Mouse (Mus musculus): ENCODE measurements around the gene Hk3.

The Hk3 gene

GRCm38 (mm10) chr13:55004646-55005045 is 16.5 kb downstream of the Hk3 start:
- no peak for DNase-seq (ENCODE audit: low read depth in 2 of 2, low spot score in 2 of 2)

- no peak for DNase-seq (ENCODE audit: low read depth in 2 of 2, low spot score in 2 of 2)
Measured at GRCm38 (mm10) chr13:55002090-55002489, 19.1 kb downstream of the Hk3 start.

DNA sequence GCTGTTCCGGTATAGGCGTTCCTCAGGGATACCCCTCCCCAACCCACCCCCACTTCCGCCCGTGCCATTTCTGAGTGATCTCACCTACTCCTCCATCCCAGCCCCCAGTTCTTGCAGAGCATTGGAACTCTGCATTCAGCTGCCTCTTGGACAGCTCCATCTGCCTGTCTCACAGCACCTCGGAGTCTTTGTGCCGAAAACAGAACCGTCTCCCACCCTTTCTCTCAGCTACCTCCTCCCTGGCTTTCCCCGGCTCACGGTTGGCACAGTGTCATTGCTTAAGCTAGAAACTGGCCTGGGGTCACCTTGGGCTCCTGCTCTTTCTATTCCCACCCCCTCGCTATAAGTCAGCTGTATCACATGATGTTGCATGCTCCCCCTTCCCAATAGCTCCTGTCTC is 20.8 kb downstream of the Hk3 start:
- DNase-seq (ENCODE audit: low read depth in 2 of 2, low spot score in 2 of 2) = no peak

DNA sequence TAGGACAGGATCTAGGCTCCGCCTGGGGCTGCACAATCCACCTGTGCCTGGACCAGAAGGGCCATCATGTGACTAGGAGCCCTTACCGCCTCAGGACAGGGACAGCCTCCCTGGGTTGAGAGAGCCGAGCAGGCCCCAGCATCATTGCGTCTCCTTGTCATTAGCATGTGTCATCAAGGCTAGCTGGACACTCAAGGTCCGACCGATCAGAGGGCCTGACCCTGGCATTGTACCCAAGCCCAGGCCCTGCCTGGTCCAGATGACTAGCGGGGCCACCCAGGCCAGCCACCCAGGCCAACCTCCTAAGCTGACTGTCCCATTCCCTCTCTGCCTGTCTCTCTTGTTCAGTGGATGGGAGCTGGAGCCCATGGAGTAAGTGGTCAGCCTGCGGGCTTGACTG is 23.6 kb downstream of the Hk3 start:
- DNase-seq (ENCODE audit: low read depth in 2 of 2, low spot score in 2 of 2) = no peak

DNA sequence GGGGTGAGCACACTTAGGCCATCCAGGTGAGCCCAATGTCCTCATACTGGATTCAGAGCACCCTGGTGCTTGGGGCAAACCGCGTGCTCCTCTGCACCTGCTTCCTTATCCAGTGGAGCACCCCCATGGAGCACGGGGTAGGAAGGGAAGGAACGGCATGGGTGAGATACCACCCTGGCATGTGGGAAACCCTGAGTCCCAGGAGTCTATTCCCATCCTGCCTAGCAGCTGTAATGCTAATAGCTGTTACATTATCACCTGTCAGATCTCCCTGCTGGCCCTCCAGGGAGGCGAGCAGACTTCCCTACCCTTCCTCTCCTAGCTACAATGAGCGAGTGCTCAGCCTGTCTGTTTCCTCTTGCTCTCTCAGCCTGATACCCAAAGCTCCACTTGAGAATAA is 26.0 kb downstream of the Hk3 start:
- no peak for DNase-seq (ENCODE audit: low read depth in 2 of 2, low spot score in 2 of 2)

DNA sequence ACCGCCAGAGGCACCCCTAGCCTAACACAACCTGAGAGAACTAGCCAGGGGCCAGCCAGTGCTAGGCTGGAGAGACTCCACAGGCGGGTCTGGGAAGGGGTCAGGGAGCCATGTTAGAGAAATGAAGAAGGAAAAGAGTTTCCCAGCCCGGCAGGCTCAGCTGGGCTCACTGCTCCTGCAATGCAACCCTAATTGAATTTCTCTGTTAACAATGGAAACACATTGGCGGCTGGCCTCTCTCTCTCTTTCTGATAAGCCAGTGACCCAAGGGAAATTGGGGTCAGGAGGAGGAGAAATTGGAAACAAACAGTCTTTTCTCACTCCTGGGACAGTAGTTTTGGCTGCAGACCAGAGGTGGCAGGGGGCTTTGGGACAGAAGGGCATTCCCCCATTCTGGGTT is 26.6 kb downstream of the Hk3 start:
- DNase-seq (ENCODE audit: low read depth in 2 of 2, low spot score in 2 of 2) = no peak

DNA sequence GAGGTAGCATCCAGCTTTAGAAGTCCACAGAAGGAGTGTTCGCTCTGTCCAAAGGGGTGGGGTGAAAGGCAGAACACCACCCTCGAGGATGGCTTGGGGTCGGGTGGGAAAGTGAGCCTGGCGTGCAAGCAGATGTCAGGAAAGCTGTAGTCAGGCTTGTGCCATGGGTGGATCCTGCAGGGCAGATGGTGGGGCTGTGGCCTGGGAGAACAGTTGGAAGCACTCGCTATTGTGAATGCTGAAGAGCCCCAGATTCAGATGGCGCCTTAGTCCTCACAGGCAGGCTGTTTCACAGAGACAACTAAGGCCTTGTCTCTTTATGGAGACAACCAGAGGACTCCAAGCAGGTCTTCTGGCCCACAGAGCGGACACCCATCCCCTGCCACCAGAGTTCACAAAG is 29.0 kb downstream of the Hk3 start:
- no peak for DNase-seq (ENCODE audit: low read depth in 2 of 2, low spot score in 2 of 2)

DNA sequence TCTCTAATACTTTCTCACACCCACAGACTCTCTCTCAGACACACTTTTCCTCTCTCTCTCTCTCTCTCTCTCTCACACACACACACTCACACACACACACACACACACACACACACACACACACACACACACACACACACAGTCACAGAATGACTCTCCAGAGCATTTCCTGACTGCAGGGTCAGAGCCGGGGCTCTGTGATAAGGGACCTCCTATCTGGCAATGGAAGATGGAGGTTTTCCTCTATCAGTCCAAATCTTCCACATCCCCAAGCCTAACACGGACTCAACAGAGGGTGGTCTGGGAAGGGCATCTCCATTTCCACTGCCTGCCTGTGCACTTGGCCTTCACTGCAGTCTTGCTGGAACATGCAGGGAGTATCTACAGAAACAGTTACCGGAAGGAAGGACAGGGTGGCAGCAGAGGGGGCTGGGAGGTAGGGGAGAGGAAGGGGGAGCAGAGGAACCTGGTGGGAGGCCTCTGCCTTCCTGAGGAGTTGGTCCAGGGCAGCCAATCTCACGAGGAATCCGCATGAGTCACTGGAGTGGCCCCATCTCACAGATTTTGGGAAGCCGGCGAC is 32.9 kb downstream of the Hk3 start:
- no peak for DNase-seq (ENCODE audit: low read depth in 2 of 2, low spot score in 2 of 2)

DNA sequence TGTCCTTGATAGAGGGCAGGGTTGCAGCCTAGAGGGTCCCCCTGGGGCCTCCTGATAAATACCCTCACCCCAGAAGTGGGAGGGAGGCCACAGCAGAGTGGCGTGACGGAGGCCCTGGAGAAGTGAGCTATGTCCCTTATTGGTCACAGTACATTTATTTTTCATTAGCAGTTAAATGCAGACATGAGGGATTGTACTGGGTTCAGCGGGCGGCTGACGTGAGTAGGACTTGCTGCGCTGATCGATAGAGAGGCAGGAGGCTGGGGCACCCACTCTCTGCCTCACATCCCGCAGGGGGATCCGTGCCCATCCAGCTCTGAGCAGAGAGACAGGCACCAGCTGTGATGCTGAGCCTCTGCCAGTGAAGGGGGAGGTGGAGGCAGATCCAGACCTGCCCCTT is 33.8 kb downstream of the Hk3 start:
- no peak for DNase-seq (ENCODE audit: low read depth in 2 of 2, low spot score in 2 of 2)

DNA sequence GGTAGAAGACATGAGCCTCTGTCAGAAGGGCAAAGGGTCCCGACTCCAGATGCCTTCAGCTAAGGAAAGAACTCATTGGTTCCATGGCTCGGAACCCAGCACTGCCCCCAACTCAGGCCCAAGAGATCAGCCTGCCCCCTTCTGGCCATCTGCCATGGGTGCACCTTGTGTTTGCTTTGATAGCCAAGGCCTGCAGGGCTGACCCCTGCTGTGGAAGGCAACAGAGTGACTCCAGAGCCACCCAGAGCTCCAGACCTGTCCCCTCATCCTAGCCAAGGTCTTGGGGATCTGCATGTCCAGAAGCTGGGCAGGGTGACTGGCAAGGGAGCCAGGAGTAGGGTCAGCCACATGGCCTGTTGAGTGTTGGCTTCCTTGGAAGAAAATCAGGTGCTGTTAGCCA is 37.6 kb downstream of the Hk3 start:
- no peak for DNase-seq (ENCODE audit: low read depth in 2 of 2, low spot score in 2 of 2)

GRCm38 (mm10) chr13:54983001-54983400 is 38.2 kb downstream of the Hk3 start:
- no peak for DNase-seq (ENCODE audit: low read depth in 2 of 2, low spot score in 2 of 2)

DNA sequence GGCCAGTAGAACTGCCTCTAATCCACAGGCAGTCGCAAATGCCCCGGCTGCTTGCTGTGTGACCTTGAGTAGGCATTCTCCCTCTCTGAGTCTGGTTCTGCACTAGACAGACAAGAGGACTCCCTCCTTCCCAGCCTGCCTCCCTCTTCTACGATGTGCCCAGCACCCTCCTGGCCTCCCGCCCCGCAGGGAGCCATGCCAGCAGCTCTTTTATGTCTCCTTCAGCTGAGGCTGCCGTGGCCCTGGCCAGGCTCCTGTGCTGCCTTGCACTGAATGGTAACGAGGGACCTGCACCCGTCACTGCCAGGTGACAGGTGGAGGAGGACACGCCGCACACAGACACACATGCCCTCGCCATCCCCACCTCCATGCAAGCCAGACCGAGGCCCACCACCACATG is 40.2 kb downstream of the Hk3 start:
- no peak for DNase-seq (ENCODE audit: low read depth in 2 of 2, low spot score in 2 of 2)

DNA sequence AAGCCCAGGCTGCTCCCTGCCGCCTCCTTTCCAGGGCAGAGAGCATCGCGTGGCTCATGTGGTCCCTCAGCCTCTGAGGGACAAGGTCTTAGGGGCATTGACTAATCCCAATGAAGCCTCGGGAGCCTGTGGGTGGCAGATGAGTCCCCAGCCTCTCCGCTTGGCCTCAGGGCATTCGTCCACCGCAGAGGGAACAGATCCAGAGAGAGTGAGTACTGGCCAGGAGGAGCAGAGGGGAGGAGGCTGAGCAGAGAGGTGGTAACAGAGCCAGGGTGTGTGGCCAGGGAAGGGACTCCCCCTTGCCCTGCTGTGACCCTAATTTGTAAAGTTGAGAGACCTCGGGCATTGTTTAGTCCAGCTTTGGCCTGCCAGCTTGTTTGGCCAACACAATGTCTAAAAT is 42.4 kb downstream of the Hk3 start:
- no peak for DNase-seq (ENCODE audit: low read depth in 2 of 2, low spot score in 2 of 2)

DNA sequence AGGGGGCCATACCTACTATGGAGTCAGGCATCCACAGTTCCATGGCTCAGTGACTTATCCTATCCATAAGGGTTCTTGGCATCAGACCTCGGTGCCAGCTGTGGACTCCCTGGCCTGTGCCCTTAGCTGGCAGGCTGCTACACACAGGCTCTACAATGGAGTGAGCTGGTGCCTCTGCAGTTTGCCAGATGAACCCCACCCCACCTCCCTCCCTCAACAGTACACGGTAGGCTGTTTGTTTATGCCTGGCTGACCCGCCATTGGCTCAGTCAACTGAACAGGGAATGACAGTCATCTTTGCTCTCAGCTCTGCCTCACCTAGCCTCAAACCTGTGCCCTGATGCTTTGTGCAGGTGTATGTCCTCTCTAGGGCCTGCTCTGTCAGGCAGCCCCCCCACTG is 45.6 kb downstream of the Hk3 start:
- no peak for DNase-seq (ENCODE audit: low read depth in 2 of 2, low spot score in 2 of 2)

DNA sequence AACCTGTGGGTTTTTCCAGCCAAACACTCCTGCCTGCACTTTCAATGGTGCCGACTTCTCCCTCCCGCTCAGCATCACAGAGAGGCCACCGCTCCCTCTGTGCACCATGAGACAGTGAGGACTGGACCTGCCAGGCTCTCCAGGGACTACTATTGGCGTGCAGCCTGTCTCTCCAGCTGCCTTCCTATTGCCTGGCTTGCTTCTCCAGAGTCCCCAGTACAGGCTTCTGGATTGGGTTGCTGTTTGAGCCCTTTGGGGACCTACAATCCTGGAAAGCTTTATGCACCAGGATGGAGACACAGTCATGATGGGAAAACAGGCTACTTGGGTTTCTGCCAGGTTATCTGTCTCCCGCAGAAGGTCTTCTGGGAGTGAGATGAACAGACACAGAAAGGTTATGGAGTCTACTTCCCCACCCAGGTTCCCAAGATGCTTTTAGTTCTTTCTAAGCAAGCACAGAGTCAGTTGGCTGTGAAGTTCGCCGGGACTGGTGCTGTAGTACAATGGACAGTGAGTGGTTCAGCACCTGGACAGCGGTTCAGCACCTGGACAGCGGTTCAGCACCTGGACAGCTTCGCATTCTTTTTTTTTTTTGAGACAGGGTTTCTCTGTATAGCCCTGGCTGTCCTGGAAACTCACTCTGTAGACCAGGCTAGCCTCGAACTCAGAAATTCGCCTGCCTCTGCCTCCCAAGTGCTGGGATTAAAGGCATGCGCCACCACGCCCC is 50.5 kb downstream of the Hk3 start:
- DNase-seq (ENCODE audit: low read depth in 2 of 2, low spot score in 2 of 2) = no peak

- no peak for DNase-seq (ENCODE audit: low read depth in 2 of 2, low spot score in 2 of 2)
Measured at GRCm38 (mm10) chr13:54969513-54969912, 51.7 kb downstream of the Hk3 start.

GRCm38 (mm10) chr13:54968636-54969035 is 52.5 kb downstream of the Hk3 start:
- DNase-seq (ENCODE audit: low read depth in 2 of 2, low spot score in 2 of 2) = no peak

GRCm38 (mm10) chr13:54967501-54967900 is 53.7 kb downstream of the Hk3 start:
- DNase-seq (ENCODE audit: low read depth in 2 of 2, low spot score in 2 of 2) = no peak

GRCm38 (mm10) chr13:54965256-54965655 is 55.9 kb downstream of the Hk3 start:
- no peak for DNase-seq (ENCODE audit: low read depth in 2 of 2, low spot score in 2 of 2)

DNA sequence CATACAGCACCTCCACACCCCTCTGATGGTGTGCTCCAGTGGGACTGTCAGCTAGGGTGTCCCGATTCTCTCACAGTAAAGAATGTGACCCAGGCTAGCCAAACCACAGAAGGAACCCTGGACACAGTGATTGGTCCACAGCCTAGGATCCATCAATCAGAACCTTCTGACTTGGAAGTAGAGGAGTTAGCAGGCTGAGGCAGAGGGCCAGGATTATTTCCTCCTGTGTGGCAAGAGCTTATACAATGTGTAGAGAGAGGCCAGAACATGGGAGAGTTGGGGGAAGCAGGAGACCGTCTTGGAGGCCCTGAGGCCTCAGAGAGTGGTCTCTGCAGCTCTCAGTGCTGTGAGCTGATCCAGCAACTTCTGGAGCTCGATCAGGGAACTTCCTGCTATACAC is 60.7 kb downstream of the Hk3 start:
- no peak for DNase-seq (ENCODE audit: low read depth in 2 of 2, low spot score in 2 of 2)

DNA sequence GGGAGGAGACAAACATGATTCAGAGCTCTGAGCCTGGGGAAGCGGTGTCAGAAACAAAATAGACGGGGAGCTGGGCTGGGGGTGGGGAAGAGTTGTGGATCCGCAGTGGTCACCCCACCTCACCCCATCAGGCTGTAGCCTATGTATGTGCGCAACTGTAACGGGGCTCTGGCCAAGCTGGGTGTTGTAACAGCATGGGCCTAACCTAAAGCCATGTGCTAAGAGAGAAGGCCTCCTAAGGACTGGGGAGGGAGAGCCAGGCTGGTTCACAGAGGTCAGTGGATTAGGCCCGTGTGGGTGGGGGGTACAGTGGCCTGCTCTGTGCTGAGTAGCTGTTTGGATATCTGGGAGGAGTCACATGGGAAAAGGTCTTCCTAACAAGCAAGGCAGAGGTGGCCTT is 61.3 kb downstream of the Hk3 start:
- no peak for DNase-seq (ENCODE audit: low read depth in 2 of 2, low spot score in 2 of 2)

DNA sequence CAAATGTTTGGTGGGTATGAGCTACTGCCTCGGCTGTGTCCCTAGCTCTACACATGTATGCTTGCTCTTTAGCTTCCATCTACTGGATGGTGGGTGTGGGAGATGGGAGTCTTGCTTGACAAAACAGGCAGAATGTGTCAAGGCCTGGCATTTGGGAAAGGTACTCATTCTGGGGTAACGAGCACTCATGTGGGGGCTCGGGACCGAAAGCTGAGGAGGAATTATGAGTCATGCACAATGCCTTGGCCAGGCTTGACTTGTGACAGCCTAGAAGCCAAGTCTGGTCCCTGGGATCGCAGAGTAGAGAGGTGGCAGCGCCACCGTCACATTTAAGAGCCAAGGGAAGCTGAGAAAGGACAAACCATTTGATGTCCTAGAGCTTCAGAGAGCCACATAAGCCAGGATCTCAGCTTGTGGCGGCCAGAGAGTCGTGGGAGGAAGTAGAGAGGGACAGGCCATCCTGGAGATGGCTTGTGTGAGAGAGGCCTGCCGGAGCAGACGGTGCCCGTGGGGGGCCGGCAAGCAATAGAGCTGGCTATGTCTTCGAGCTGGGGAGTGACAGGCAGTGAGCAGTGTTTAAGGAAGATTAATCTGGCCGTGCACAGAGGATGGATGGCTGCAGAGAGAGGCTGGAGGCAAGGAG is 62.0 kb downstream of the Hk3 start:
- no peak for DNase-seq (ENCODE audit: low read depth in 2 of 2, low spot score in 2 of 2)

DNA sequence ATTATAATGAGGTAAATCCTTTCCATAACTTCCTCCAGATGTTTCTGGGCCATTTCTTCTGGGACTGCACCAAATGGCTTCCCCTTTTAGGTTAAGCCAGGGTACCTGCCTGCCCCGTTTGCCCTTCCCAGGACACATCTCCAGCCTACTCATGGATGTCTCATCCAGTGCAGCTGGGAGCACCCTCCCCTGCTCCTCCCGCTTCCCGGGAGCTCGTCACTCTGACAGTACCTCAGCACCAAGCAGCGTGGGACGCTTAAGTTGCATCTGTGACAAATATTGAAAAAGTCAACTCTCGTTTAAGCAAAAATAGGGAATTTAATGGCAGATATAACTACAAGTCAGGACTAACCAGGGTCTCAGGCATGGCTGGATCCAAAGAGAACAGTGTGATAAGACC is 63.9 kb downstream of the Hk3 start:
- DNase-seq (ENCODE audit: low read depth in 2 of 2, low spot score in 2 of 2) = no peak
